Mouse (Mus musculus) neural tube, embryonic 14.5 days (tissue): ENCODE data around the gene Cpa5. TPM values are rescaled to one million over a fixed set of nuclear protein-coding genes. Genes with fewer than 3 reads are reported as not detected.

Source experiments
- ATAC-seq: fragments of 200-750 bp; cut with Nextera tagmentation; 2 replicates; pipeline ENCODE4 v1.8.0; 2017; ENCODE audit warnings: low read depth, mild to moderate bottlenecking, moderate TSS enrichment, moderate library complexity
- H3K27ac ChIP-seq: fragments of 300-500 bp; sonication (generic); 2 replicates; pipeline ENCODE4 v1.5.1; 2014; ENCODE audit warnings: low read depth, mild to moderate bottlenecking, control low read depth, low read length, moderate library complexity, mixed read lengths
- H3K27me3 ChIP-seq: fragments of 300-500 bp; sonication (generic); 2 replicates; pipeline ENCODE4 v1.6.1; 2014; ENCODE audit warnings: low read length; ENCODE audit not compliant: control insufficient read depth, insufficient read depth
- H3K36me3 ChIP-seq: fragments of 300-500 bp; sonication (generic); 2 replicates; pipeline ENCODE4 v1.6.1; 2014; ENCODE audit warnings: low read length, mixed read lengths; ENCODE audit not compliant: control insufficient read depth, insufficient read depth
- H3K4me1 ChIP-seq: fragments of 300-500 bp; sonication (generic); 2 replicates; pipeline ENCODE4 v1.6.1; 2014; ENCODE audit warnings: low read length; ENCODE audit not compliant: control insufficient read depth, insufficient read depth
- H3K4me2 ChIP-seq: fragments of 300-500 bp; sonication (generic); 2 replicates; pipeline ENCODE4 v1.6.1; 2014; ENCODE audit warnings: mild to moderate bottlenecking, low read depth, low read length, control low read depth
- H3K4me3 ChIP-seq: fragments of 300-500 bp; sonication (generic); 2 replicates; pipeline ENCODE4 v1.5.1; 2014; ENCODE audit warnings: low read depth, low read length, control low read depth, mixed read lengths
- H3K9ac ChIP-seq: fragments of 300-500 bp; sonication (generic); replicated peaks from 2 replicates; pipeline ENCODE4 v1.6.1; 2014; ENCODE audit warnings: low read depth, mild to moderate bottlenecking, control low read depth, low read length, mixed read lengths
- H3K9me3 ChIP-seq: fragments of 300-500 bp; sonication (generic); 2 replicates; pipeline ENCODE4 v1.6.1; 2016; ENCODE audit warnings: low read length; ENCODE audit not compliant: control insufficient read depth
- WGBS: fragments of 180-500 bp; shearing (Covaris S2); extraction: QIAGEN DNeasy Blood & Tissue Kit; methylation state at CpG from one replicate; pipeline ENCODE4 v1.1.7; 2014; 5-methylcytosine and 5-hydroxymethylcytosine counted together
- polyA plus RNA-seq: library from polyadenylated mRNA; unstranded; fragments of >200 nt; fragmentation: Nextera tagmentation; extraction: Ambion mirVana; gene quantifications from 2 replicates; pipeline ENCODE4 v1.2.1, GENCODE M21; 2014

The Cpa5 gene
- polyA plus RNA-seq, 1 experiment from 2014 or later, result not detected

DNA sequence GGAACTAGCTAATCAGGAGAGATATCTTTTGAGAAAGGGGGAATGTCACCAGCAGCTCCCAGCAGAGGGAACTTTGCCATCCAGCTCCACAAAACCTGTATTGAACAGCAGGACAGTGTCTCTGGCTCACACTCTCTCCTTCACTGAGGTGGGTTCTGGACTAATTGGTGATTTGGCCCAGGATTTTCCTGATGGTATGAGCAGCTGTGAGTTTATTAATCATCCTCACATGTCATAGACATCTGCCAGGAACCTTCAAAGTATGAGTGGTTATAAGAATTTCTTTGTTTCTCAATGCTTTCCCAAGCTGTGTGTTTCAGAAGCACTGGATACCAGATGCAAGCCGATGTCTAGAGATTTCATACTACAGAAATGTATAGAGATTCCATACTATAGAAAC, 35.9 kb upstream of the Cpa5 start:
- no peak overlapping the region for H3K4me2 ChIP-seq
- H3K27ac ChIP-seq, result no peak overlapping the region
- H3K9ac ChIP-seq, result no peak overlapping the region
- H3K9me3 ChIP-seq, result no peaks in the 10 kb centered on the region
- no peaks in the 10 kb centered on the region for H3K36me3 ChIP-seq
- H3K4me1 ChIP-seq, result peaks cover 6% of the 10 kb centered on the region
- no peak overlapping the region for H3K4me3 ChIP-seq
- no peaks in the 10 kb centered on the region for H3K27me3 ChIP-seq
- 86% methylated on average over 1 of the region's 1 CpGs for WGBS
- ATAC-seq, result no peak

DNA sequence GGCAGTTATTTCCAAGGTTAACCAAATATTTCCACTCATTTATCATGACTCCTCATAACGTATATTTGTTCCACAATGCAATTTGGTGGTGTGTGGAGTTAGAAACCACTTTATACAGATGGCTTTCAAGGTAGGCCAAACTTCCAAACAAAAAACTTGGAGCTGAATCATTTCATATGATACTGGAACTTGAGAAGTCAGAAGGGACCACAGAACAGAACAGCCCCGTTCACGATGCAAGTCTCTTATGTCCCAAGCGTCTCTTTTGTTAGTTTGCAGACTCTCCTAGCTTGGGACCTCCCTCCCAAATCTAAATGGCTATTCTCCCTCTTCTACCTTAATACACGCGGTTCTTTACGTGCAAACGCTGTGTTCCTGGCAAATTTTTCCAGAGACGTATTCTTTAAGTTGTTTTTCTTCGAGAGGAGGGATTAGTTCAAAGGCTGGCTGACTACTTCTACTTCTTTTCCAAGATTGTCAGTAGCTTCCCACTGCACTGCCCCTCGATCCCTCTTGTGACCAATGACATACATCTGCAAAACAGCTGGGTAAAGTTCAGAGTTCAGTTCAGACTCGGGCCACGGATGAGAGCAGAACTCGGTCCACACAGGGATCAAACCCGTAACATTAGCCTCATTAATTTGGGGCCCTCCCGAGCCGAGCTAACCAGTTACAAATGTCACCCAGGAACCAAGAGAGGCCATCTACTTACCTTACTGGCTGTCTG, 34.2 kb upstream of the Cpa5 start:
- ATAC-seq, result no peak
- Histone ChIP-seq H3K27me3 (no peaks in the 10 kb centered on the region), H3K4me1 (peaks cover 16% of the 10 kb centered on the region), H3K4me2 (no peak overlapping the region), H3K27ac (no peak overlapping the region), H3K4me3 (no peak overlapping the region), H3K9me3 (no peaks in the 10 kb centered on the region), H3K36me3 (no peaks in the 10 kb centered on the region), H3K9ac (no peak overlapping the region)
- WGBS, result 81% methylated on average over 17 of the region's 17 CpGs

DNA sequence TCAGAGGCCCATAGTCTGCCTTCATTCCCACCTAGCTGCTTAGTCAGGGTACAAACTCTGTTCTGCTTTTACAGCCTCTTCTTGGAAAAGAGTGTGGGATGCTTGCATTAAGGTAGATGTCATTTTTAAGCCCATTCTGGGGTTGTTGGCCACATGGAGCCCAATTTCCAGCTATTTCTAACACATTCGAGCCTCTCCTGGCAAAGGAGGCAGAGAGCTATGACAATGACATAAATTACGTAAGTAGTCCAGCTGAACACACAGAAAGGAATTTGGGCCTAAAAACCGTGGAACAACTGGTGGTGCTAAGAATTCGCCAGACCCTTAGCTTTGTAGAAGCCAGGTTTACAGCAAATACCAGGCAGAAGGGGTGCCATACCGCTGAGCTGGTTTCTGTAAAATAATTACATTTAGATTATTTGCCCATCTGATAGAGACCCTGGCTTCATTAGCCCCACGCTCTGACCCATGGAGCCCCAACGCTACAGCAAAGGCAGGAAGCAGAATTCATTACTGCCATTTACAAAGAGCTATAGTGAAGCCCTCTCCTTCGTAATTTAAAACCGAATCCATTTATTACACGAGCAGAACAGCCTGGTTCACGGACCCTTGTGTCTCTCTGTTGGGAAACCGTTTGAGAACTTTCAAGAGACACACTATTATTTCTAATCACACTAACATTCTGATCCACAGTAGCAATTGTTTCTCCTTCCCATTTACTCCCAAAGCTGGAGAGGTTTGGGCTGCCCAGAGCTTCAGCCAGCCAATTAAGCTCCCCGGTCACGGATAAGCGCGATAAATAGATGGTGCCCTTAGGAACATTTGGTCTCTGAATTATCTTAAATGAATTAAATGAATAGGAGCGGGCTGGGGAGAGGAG, 30.6 kb upstream of the Cpa5 start:
- no peak overlapping the region for H3K9ac ChIP-seq
- peaks cover 11% of the 10 kb centered on the region for H3K4me1 ChIP-seq
- ATAC-seq, result peak; percentile 44; the same call in 1 of the 2 replicates
- no peaks in the 10 kb centered on the region for H3K36me3 ChIP-seq
- peak overlapping the region; percentile 15; the same call in 1 of the 2 replicates for H3K4me2 ChIP-seq
- peak overlapping the region; percentile 45 for H3K27ac ChIP-seq
- no peak overlapping the region for H3K4me3 ChIP-seq
- H3K27me3 ChIP-seq, result no peaks in the 10 kb centered on the region
- 22% methylated on average over 17 of the region's 17 CpGs for WGBS
- no peaks in the 10 kb centered on the region for H3K9me3 ChIP-seq

DNA sequence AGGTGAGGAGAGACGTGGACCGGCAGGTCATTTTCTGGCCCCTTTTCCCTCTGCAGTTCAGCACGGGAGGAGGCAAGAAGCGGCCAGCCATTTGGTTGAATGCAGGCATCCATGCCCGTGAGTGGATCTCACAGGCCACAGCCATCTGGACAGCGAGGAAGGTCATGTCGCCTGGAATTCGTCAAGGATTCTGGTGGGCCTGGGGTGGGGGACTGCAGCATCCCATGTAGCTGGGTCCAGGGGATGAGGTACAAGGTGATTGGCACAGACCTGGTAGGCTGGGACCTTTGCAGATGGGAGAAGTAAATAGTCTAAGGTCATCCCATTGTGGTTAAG, 30.0 kb upstream of the Cpa5 start:
- peak; percentile 17 for ATAC-seq

DNA sequence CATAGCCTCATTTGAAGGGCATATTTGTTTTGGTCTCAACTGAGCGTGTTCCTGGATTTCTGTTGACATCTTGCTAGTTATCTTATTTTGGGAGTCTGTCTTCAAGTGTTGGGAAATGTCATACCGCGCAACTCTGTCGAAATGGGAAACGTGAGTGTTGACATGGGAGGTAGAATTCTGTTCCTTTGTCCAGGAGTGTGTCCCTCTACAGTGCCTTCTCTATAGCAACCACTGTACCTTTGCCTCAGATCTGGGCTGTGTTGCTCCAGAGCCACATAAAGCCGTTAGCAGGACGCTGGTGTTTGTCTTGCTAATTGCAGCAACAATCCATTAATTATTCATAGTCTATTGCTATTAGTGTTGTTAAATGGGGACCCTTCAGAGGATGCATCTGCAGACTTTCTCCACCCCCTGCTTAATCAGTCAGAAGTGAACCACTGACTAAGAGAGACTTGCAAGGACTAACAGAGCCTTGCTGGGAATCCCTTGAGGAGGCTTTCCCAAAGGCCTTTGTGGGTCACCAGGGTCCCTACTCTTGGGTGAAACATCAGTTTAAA, 23.8 kb upstream of the Cpa5 start:
- peak; percentile 41; the same call in 1 of the 2 replicates for ATAC-seq
- no peak overlapping the region for H3K4me3 ChIP-seq
- 58% methylated on average over 7 of the region's 7 CpGs for WGBS
- no peak overlapping the region for H3K27ac ChIP-seq
- no peaks in the 10 kb centered on the region for H3K27me3 ChIP-seq
- H3K9me3 ChIP-seq, result no peaks in the 10 kb centered on the region
- no peak overlapping the region for H3K9ac ChIP-seq
- H3K36me3 ChIP-seq, result no peaks in the 10 kb centered on the region
- H3K4me1 ChIP-seq, result peaks cover 6% of the 10 kb centered on the region; the same call in 1 of the 2 replicates
- no peak overlapping the region for H3K4me2 ChIP-seq

More for the DNA sequence above, 30.0 kb upstream of the Cpa5 start:
- H3K36me3 ChIP-seq, result no peaks in the 10 kb centered on the region
- H3K27me3 ChIP-seq, result no peaks in the 10 kb centered on the region
- no peak overlapping the region for H3K4me3 ChIP-seq
- H3K27ac ChIP-seq, result peak overlapping the region; percentile 45; the same call in 1 of the 2 replicates
- H3K4me2 ChIP-seq, result peak overlapping the region; percentile 15; the same call in 1 of the 2 replicates
- peaks cover 11% of the 10 kb centered on the region for H3K4me1 ChIP-seq
- WGBS, result 23% methylated on average over 8 of the region's 8 CpGs
- no peak overlapping the region for H3K9ac ChIP-seq
- no peaks in the 10 kb centered on the region for H3K9me3 ChIP-seq

DNA sequence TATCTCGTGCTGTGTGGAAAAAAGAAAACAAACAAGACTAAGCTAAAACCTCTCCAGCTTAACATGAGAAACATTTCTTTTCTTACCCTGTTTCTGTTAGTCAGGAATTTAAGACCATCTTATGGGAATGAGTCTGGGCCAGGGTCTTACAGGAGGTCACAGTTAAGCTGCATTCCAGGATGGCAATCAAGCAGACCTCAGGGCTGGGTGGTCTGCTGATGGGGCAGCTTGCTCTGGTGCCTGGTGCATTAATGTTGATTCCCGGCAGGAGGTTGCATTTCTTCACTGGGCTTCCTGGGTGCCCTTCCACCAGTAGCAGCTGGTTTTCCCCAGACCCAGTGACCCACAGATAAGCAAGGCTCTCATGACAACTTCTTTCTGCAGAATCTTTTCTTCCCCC, 21.0 kb upstream of the Cpa5 start:
- Histone ChIP-seq H3K27ac (no peak overlapping the region), H3K9me3 (no peaks in the 10 kb centered on the region), H3K27me3 (no peaks in the 10 kb centered on the region), H3K4me3 (no peak overlapping the region), H3K4me1 (peaks cover 11% of the 10 kb centered on the region; the same call in 1 of the 2 replicates), H3K36me3 (no peaks in the 10 kb centered on the region), H3K4me2 (no peak overlapping the region), H3K9ac (no peak overlapping the region)
- WGBS, result 70% methylated on average over 2 of the region's 2 CpGs
- ATAC-seq, result no peak

DNA sequence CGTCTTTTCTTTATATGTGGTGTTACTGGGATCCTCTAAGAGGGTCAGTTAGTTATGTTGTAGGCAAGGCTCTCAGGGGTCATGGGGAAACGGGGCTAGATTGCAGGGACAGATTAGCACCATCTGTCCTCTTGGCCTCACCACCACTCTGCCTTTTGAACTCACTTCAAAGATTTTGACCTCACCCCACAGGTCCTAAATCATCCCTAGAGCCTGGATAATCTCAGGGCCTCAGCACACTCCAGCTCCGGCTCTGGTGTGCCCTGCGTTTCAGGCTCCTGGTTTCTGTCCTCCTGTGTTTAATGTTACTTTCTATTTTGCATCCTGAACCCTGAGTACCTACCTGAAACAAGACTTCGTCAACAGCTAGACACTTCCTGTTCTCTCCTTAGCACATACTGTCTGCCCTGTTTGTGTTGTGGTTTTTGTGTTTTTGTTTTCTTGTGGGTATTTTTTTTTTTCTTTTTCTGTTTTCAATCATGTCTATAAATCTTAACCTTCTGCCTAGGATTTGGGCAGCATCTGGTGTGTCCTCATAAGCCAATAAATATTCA, 18.9 kb upstream of the Cpa5 start:
- no peak for ATAC-seq
- no peaks in the 10 kb centered on the region for H3K9me3 ChIP-seq

DNA sequence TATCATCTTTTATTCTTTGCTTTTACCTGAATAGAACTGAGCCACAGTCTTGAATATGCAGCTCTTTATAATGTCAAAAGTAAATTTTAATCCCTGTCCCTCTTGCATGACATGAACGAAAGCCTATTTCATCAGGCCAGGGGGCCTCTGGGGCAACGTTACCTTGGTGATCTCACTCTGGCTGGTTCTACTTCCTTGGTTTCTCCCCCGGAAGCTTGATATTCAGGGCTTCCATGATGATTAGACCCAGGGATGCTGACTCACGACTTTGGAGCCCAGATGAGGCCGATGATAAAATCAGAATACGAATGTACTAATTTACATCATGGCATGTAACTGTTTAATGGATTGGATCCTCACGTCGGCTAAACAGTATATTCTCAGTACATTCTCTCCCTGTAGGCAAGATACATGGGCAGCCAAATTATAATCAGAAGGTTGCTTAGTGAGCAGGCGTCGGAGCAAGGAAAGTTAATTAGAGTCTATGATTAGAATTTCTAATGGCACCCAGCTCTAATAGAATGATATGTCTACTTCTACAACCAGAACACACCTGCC, 18.3 kb upstream of the Cpa5 start:
- H3K36me3 ChIP-seq, result no peaks in the 10 kb centered on the region
- ATAC-seq, result peak; percentile 38; the same call in 1 of the 2 replicates
- H3K27ac ChIP-seq, result no peak overlapping the region; the same call in 1 of the 2 replicates
- no peaks in the 10 kb centered on the region for H3K9me3 ChIP-seq
- no peak overlapping the region for H3K4me3 ChIP-seq
- no peak overlapping the region for H3K9ac ChIP-seq
- H3K4me2 ChIP-seq, result no peak overlapping the region
- no peaks in the 10 kb centered on the region for H3K27me3 ChIP-seq
- H3K4me1 ChIP-seq, result peaks cover 5% of the 10 kb centered on the region; the same call in 1 of the 2 replicates
- WGBS, result 29% methylated on average over 10 of the region's 10 CpGs

More for the DNA sequence above, 18.9 kb upstream of the Cpa5 start:
- 47% methylated on average over 5 of the region's 5 CpGs for WGBS
- Histone ChIP-seq H3K4me3 (no peak overlapping the region), H3K4me2 (no peak overlapping the region), H3K4me1 (peaks cover 11% of the 10 kb centered on the region; the same call in 1 of the 2 replicates), H3K27me3 (no peaks in the 10 kb centered on the region), H3K9ac (no peak overlapping the region), H3K36me3 (no peaks in the 10 kb centered on the region), H3K27ac (0 out of 2 replicates have a peak overlapping the region, but pooled peaks have one; percentile 16)
